In genomic region chr19:22624801-22625513, GRCm38 (mm10) we compare ENCODE assay signal across 12 mouse cellular contexts.
"Had no signal": no experiment of that assay in that cellular context is flagged by ENCODE, and none has a peak within 500 bp of the region (broad histone marks: within the 10 kb centered on the region; RNA-seq: fewer than 3 reads in every experiment).

No protein-coding gene starts in this region.

- H3K4me1 ChIP-seq: limb, embryonic 10.5 days; liver, embryonic 15.5 days; midbrain, embryonic 13.5 days had no signal

- H3K27ac ChIP-seq: left cerebral cortex, adult 2 months; limb, embryonic 10.5 days; liver, embryonic 15.5 days; midbrain, embryonic 13.5 days had no signal

- H3K27me3 ChIP-seq: liver, embryonic 15.5 days; midbrain, embryonic 13.5 days had no signal

- DNase-seq: kidney, adult 11 months; kidney, postnatal 10 days; kidney, postnatal 4 days; lung, postnatal 36 days; right cerebral cortex, adult 18-20 months; right cerebral cortex, postnatal 25 days; thymus, postnatal 4 days had no signal

- H3K36me3 ChIP-seq: limb, embryonic 10.5 days; liver, embryonic 15.5 days; midbrain, embryonic 13.5 days had no signal

- H3K9me3 ChIP-seq: limb, embryonic 10.5 days; liver, embryonic 15.5 days; midbrain, embryonic 13.5 days had no signal

- H3K4me3 ChIP-seq: left cerebral cortex, adult 2 months; limb, embryonic 10.5 days; liver, embryonic 15.5 days; midbrain, embryonic 13.5 days had no signal

- H3K9ac ChIP-seq: liver, embryonic 15.5 days; midbrain, embryonic 13.5 days had no signal

- ATAC-seq: midbrain, embryonic 13.5 days had no signal

- H3K4me2 ChIP-seq: liver, embryonic 11.5 days; liver, embryonic 15.5 days; midbrain, embryonic 13.5 days had no signal
